Mouse (Mus musculus) kidney, embryonic 14.5 days (tissue): ENCODE measurements around the gene Zfhx3. TPM values are rescaled to one million over a fixed set of nuclear protein-coding genes. Genes with fewer than 3 reads are reported as not detected.

Experiments
- ATAC-seq: fragments of 200-750 bp; cut with Nextera tagmentation; 2 replicates; pipeline ENCODE4 v1.8.0; 2017; ENCODE audit warnings: moderate number of reproducible peaks, mild to moderate bottlenecking, moderate TSS enrichment, moderate library complexity; ENCODE audit not compliant: low FRiP score, low TSS enrichment
- H3K27ac ChIP-seq: fragments of 300-500 bp; sonication (generic); 2 replicates; pipeline ENCODE4 v1.5.1; 2014; ENCODE audit warnings: low read depth, mild to moderate bottlenecking, low read length, moderate library complexity, mixed read lengths
- H3K27me3 ChIP-seq: fragments of 300-500 bp; sonication (generic); 2 replicates; pipeline ENCODE4 v1.6.1; 2014; ENCODE audit warnings: mild to moderate bottlenecking, low read length; ENCODE audit not compliant: control insufficient read depth, insufficient read depth
- H3K36me3 ChIP-seq: fragments of 300-500 bp; sonication (generic); 2 replicates; pipeline ENCODE4 v1.6.1; 2014; ENCODE audit warnings: low read length, mixed read lengths; ENCODE audit not compliant: control insufficient read depth, insufficient read depth
- H3K4me1 ChIP-seq: fragments of 300-500 bp; sonication (generic); 2 replicates; pipeline ENCODE4 v1.6.1; 2014; ENCODE audit warnings: low read length, mixed read lengths; ENCODE audit not compliant: control insufficient read depth, insufficient read depth
- H3K4me2 ChIP-seq: fragments of 300-500 bp; sonication (generic); replicated peaks from 2 replicates; pipeline ENCODE4 v1.6.1; 2014; ENCODE audit warnings: low read depth, mild to moderate bottlenecking, low read length
- H3K4me3 ChIP-seq: fragments of 300-500 bp; sonication (generic); 2 replicates; pipeline ENCODE4 v1.5.1; 2014; ENCODE audit warnings: mild to moderate bottlenecking, low read length
- H3K9ac ChIP-seq: fragments of 300-500 bp; sonication (generic); 2 replicates; pipeline ENCODE4 v1.6.1; 2014; ENCODE audit warnings: low read depth, mild to moderate bottlenecking, low read length, moderate library complexity
- H3K9me3 ChIP-seq: fragments of 300-500 bp; sonication (generic); 2 replicates; pipeline ENCODE4 v1.6.1; 2016; ENCODE audit warnings: low read length; ENCODE audit not compliant: control insufficient read depth
- WGBS: fragments of 180-500 bp; shearing (Covaris S2); extraction: QIAGEN DNeasy Blood & Tissue Kit; methylation state at CpG from one replicate; pipeline ENCODE4 v1.1.7; 2014; 5-methylcytosine and 5-hydroxymethylcytosine counted together
- polyA plus RNA-seq: library from polyadenylated mRNA; unstranded; fragments of >200 nt; fragmentation: Nextera tagmentation; extraction: Ambion mirVana; gene quantifications from 2 replicates; pipeline ENCODE4 v1.2.1, GENCODE M21; 2014

Zfhx3 gene
- polyA plus RNA-seq, 1 experiment from 2014 or later, result 11.7 TPM

- Histone ChIP-seq H3K36me3 (peaks cover 5% of the 10 kb centered on the region), H3K4me1 (peaks cover 3% of the 10 kb centered on the region; the same call in 1 of the 2 replicates), H3K27me3 (no peaks in the 10 kb centered on the region), H3K9me3 (no peaks in the 10 kb centered on the region), H3K4me2 (no peak overlapping the region), H3K4me3 (no peak overlapping the region), H3K27ac (no peak overlapping the region), H3K9ac (no peak overlapping the region)
- no peak for ATAC-seq
- WGBS, result 86% methylated on average over 10 of the region's 10 CpGs
Measured at GRCm38 (mm10) chr8:108853028-108853427, 910.6 kb downstream of the Zfhx3 start.

- Histone ChIP-seq H3K4me1 (peaks cover 5% of the 10 kb centered on the region; the same call in 1 of the 2 replicates), H3K36me3 (peaks cover 5% of the 10 kb centered on the region), H3K4me2 (no peak overlapping the region), H3K27me3 (no peaks in the 10 kb centered on the region), H3K27ac (no peak overlapping the region), H3K4me3 (no peak overlapping the region), H3K9me3 (no peaks in the 10 kb centered on the region), H3K9ac (no peak overlapping the region)
- ATAC-seq, result peak; percentile 52; the same call in 1 of the 2 replicates
- 59% methylated on average over 12 of the region's 12 CpGs for WGBS
Measured at GRCm38 (mm10) chr8:108854444-108855102, 912.1 kb downstream of the Zfhx3 start.

DNA sequence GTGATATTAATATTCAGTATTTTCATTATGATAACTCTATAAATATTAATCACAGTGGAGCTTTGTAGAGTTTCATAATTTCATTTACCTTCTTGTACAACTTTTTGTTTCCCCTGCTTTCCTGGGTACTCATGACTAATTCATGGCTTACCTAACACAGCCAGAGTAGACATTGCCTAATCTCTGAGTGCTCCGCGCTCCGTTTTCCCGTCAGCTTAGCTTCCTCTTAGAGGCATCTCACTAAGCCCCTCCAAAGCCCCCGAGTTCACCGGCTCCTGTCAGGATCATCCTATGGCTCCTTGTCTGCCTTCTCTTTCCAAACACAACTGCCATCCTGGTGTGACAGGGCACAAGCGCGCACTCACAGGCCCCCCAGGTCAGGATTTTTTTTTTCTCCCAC is 916.6 kb downstream of the Zfhx3 start:
- Histone ChIP-seq H3K9me3 (no peaks in the 10 kb centered on the region), H3K27ac (no peak overlapping the region), H3K4me3 (no peak overlapping the region), H3K27me3 (no peaks in the 10 kb centered on the region), H3K36me3 (peaks cover 5% of the 10 kb centered on the region), H3K4me2 (no peak overlapping the region), H3K9ac (no peak overlapping the region), H3K4me1 (peaks cover 15% of the 10 kb centered on the region; the same call in 1 of the 2 replicates)
- no peak for ATAC-seq
- 90% methylated on average over 8 of the region's 8 CpGs for WGBS

- Histone ChIP-seq H3K4me2 (peak overlapping the region; percentile 29), H3K36me3 (peaks cover 7% of the 10 kb centered on the region), H3K4me3 (no peak overlapping the region), H3K27me3 (no peaks in the 10 kb centered on the region), H3K9ac (no peak overlapping the region), H3K27ac (no peak overlapping the region; the same call in 1 of the 2 replicates), H3K9me3 (no peaks in the 10 kb centered on the region), H3K4me1 (peaks cover 13% of the 10 kb centered on the region; the same call in 1 of the 2 replicates)
- WGBS, result 24% methylated on average over 9 of the region's 9 CpGs
- ATAC-seq, result peak; percentile 30; the same call in 1 of the 2 replicates
Measured at GRCm38 (mm10) chr8:108859983-108860382, 917.5 kb downstream of the Zfhx3 start.

DNA sequence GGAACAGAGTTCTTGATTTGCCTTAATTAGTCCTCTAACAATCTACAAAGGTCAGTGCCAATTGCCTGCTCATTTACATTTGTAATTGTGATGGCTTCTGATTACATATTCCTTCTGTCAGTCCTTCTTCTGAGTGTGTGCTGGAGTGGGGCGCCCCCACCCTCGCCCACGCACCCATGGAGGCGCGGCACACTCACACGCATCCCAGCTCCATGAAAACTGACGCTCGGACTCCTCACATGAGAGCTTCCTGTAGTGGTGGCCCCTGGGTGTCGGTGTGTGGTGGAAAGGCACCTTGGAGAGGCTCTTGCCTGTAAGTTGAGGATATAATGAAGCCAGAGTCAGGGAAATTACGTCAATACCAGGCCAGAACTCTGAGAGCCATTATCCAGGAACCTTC is 921.0 kb downstream of the Zfhx3 start:
- Histone ChIP-seq H3K27me3 (no peaks in the 10 kb centered on the region), H3K36me3 (peaks cover 3% of the 10 kb centered on the region; the same call in 1 of the 2 replicates), H3K4me3 (no peak overlapping the region), H3K9me3 (no peaks in the 10 kb centered on the region), H3K4me1 (peaks cover 32% of the 10 kb centered on the region), H3K9ac (no peak overlapping the region), H3K27ac (no peak overlapping the region), H3K4me2 (no peak overlapping the region)
- WGBS, result 90% methylated on average over 10 of the region's 10 CpGs
- no peak for ATAC-seq

DNA sequence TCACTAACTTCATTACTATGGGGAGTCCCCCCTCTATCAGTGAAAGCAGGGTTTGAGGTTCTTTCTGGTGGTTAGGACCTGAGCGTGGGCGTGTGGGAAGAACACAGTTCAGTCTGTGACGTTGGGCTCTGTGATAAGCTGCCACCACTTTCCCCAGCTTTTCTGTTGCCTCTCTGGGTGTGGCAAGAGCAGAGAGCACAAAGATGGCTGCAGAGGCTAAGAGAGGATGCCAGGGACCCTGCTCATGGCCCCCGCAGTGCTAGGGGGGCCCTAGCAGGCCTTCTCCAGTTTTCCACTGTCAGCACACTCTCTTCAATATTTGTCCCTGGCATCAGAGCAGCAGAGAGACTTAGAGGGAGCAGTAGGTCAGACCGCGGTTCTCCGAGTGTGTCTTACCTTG is 924.0 kb downstream of the Zfhx3 start:
- ATAC-seq, result no peak
- H3K4me2 ChIP-seq, result no peak overlapping the region
- 86% methylated on average over 7 of the region's 7 CpGs for WGBS
- peaks cover 31% of the 10 kb centered on the region for H3K4me1 ChIP-seq
- no peaks in the 10 kb centered on the region for H3K9me3 ChIP-seq
- H3K36me3 ChIP-seq, result peaks cover 3% of the 10 kb centered on the region; the same call in 1 of the 2 replicates
- no peak overlapping the region for H3K9ac ChIP-seq
- no peaks in the 10 kb centered on the region for H3K27me3 ChIP-seq
- H3K4me3 ChIP-seq, result no peak overlapping the region
- no peak overlapping the region for H3K27ac ChIP-seq

DNA sequence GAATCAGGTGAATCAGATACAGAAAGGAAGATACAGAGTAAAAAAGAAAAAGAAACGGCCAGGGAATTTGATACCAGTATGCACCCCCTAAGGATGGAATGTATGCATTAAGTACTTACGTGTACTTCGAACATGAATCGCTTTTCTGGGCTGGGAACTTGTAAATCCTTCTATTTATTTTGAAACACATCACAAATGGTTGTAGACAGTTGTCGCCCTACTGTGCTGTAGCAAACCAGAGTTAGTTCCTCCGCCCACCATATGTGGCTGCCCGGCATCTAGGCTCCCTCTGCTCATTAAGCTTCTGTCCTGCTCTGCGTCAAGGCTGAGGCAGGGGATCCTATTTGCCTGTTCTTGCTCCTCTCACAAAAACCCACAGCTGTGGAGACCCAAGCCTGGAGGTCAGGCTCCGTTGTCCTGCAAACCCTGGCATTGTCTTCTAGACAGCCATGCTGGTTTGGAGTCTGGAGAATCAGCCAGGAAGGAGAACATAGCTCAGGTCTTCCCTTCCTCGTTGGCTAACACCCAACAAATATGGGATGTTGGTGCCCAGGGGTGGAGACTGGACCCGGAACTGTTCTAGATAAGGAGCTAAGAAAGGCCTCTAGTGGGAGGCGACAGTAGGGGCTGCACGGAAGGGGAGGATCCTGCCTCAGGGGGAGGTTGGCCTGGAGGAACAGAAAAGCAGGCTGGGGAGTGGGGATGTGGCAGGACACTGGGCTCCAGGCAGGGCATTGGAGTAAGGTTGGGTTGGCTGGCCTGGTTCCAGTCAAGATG is 925.2 kb downstream of the Zfhx3 start:
- H3K27ac ChIP-seq, result no peak overlapping the region
- peaks cover 31% of the 10 kb centered on the region for H3K4me1 ChIP-seq
- H3K4me3 ChIP-seq, result no peak overlapping the region
- no peaks in the 10 kb centered on the region for H3K9me3 ChIP-seq
- 74% methylated on average over 13 of the region's 13 CpGs for WGBS
- H3K4me2 ChIP-seq, result no peak overlapping the region
- H3K36me3 ChIP-seq, result peaks cover 3% of the 10 kb centered on the region; the same call in 1 of the 2 replicates
- ATAC-seq, result no peak; the same call in 1 of the 2 replicates
- H3K27me3 ChIP-seq, result no peaks in the 10 kb centered on the region
- H3K9ac ChIP-seq, result no peak overlapping the region

DNA sequence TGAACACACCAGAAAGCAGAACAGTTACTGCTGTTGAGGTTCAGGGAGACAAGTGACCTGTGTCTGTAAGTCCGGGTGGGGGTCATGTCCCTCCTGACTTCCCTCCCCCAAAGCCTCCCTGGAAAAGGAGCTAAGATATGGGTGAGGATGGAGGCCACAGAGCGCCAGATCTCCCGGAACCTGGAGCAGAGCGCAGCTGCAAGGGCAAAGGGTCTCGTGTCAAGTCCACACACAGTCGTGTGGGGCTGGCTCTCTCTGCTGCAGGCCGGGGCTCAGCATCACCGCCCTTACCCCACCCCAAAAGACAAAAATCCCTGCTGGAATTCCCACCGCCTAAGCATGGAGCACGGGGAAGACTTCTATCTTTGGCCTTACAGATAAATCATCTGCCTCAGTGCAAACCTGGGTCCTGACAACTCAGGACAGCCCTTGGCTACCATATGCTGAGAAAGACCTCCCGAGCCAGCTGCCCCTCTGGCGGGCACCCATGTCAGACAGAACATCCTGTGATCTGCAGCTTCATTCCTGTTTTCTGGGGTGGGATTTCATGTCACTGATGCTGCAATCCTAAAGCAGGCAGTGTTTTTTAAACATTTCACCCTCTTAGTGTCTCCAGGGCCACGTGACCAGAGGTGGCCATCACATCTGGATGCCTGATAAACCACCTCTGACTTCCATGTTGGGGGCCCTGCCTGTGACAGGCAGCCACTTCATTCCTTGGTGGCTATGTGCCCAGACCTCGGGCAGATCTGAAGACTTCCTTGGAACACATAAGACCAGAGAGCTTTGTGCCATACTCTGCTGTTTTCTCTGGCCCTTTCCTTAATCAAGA is 926.0 kb downstream of the Zfhx3 start:
- H3K4me2 ChIP-seq, result no peak overlapping the region
- no peak for ATAC-seq
- H3K9ac ChIP-seq, result no peak overlapping the region
- H3K4me1 ChIP-seq, result peaks cover 31% of the 10 kb centered on the region
- H3K36me3 ChIP-seq, result peaks cover 3% of the 10 kb centered on the region; the same call in 1 of the 2 replicates
- no peaks in the 10 kb centered on the region for H3K27me3 ChIP-seq
- 68% methylated on average over 14 of the region's 14 CpGs for WGBS
- H3K27ac ChIP-seq, result no peak overlapping the region
- H3K4me3 ChIP-seq, result no peak overlapping the region
- H3K9me3 ChIP-seq, result 0 out of 2 replicates have a peak, but pooled peaks cover 1% of the 10 kb centered on the region
